Mouse (Mus musculus) stomach, embryonic 16.5 days (tissue): ENCODE results near the gene Map4k3. TPM values are rescaled to one million over a fixed set of nuclear protein-coding genes. Genes with fewer than 3 reads are reported as not detected.
"Not testable (repeated sequence)": the region's sequence is repeated elsewhere in the genome, so short reads cannot be mapped to it uniquely, and the experiment has no call there.

ENCODE experiments used
- ATAC-seq: fragments of 200-750 bp; cut with Nextera tagmentation; 2 replicates; pipeline ENCODE4 v1.8.0; 2017; ENCODE audit warnings: moderate number of reproducible peaks, moderate TSS enrichment; ENCODE audit not compliant: insufficient read depth, low FRiP score
- H3K27ac ChIP-seq: fragments of 300-500 bp; sonication (generic); 2 replicates; pipeline ENCODE4 v1.5.1; 2014; ENCODE audit warnings: low read length
- H3K27me3 ChIP-seq: fragments of 300-500 bp; sonication (generic); 2 replicates; pipeline ENCODE4 v1.6.1; 2014; ENCODE audit warnings: low read length, control low read depth, mixed read lengths; ENCODE audit not compliant: control insufficient read depth, insufficient read depth
- H3K36me3 ChIP-seq: fragments of 300-500 bp; sonication (generic); 2 replicates; pipeline ENCODE4 v1.6.1; 2014; ENCODE audit warnings: low read length; ENCODE audit not compliant: control insufficient read depth, insufficient read depth
- H3K4me1 ChIP-seq: fragments of 300-500 bp; sonication (generic); 2 replicates; pipeline ENCODE4 v1.6.1; 2014; ENCODE audit warnings: low read length, control low read depth, mixed read lengths; ENCODE audit not compliant: control insufficient read depth, insufficient read depth
- H3K4me2 ChIP-seq: fragments of 300-500 bp; sonication (generic); 2 replicates; pipeline ENCODE4 v1.6.1; 2014; ENCODE audit warnings: low read depth, low read length, mixed read lengths
- H3K4me3 ChIP-seq: fragments of 300-500 bp; sonication (generic); replicated peaks from 2 replicates; pipeline ENCODE4 v1.5.1; 2014; ENCODE audit warnings: mild to moderate bottlenecking, low read length
- H3K9ac ChIP-seq: fragments of 300-500 bp; sonication (generic); 2 replicates; pipeline ENCODE4 v1.6.1; 2014; ENCODE audit warnings: low read length
- H3K9me3 ChIP-seq: fragments of 300-500 bp; sonication (generic); replicated peaks from 2 replicates; pipeline ENCODE4 v1.6.1; 2016; ENCODE audit warnings: low read length, control low read depth; ENCODE audit not compliant: control insufficient read depth
- WGBS: fragments of 180-500 bp; shearing (Covaris S2); extraction: QIAGEN DNeasy Blood & Tissue Kit; methylation state at CpG from one replicate; pipeline ENCODE4 v1.1.7; 2014; 5-methylcytosine and 5-hydroxymethylcytosine counted together
- polyA plus RNA-seq: library from polyadenylated mRNA; unstranded; fragments of >200 nt; fragmentation: Nextera tagmentation; extraction: Ambion mirVana; gene quantifications from 2 replicates; pipeline ENCODE4 v1.2.1, GENCODE M21; 2015

Map4k3 gene
- polyA plus RNA-seq, 1 experiment from 2014 or later: 20.0 TPM

DNA sequence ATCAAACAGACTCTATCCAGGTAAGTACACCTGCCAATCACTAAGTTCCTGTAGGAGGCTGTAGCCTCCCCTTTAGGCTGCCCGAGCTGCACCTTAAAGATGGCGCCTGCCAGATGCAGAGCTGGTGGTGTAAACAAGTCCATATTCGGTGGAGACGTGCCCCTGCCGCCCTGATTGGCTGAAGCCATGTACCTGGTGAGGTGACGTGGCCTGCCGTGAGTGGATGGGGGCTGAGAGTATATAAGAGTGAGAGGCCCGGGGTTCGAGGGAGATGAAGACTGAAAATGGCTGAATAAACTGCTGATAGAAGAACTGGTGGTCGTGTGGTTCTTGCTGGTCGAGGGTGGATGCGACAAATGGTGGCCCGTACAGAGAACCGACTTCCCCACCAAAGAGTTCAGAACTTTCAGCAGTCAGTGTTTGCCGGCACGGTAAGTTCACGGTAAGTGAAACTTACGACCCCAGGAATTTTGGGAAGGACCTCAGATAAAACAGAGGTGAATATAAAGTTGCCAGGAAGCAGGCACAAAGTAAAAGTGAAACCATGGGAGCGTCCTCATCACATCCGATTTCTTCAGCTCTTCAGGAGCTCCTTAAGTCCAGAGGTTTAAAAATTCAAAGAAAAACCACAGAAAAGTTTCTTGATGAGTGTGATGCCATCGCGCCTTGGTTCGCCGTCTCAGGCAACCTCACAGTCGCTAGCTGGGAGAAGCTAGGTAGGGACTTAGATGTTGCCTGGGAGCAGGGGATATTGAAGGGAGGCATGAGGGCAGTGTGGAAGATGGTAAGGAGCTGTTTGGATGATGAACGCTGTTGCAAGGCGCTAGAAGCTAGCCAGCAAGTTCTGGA, 164.3 kb downstream of the Map4k3 start:
- not testable (repeated sequence) for H3K36me3 ChIP-seq, H3K4me1 ChIP-seq, H3K9me3 ChIP-seq, H3K4me3 ChIP-seq, H3K27me3 ChIP-seq, H3K4me2 ChIP-seq, ATAC-seq, H3K9ac ChIP-seq
- 94% methylated on average over 27 of the region's 27 CpGs for WGBS
- peak overlapping the region; percentile 27; the same call in 1 of the 2 replicates for H3K27ac ChIP-seq

DNA sequence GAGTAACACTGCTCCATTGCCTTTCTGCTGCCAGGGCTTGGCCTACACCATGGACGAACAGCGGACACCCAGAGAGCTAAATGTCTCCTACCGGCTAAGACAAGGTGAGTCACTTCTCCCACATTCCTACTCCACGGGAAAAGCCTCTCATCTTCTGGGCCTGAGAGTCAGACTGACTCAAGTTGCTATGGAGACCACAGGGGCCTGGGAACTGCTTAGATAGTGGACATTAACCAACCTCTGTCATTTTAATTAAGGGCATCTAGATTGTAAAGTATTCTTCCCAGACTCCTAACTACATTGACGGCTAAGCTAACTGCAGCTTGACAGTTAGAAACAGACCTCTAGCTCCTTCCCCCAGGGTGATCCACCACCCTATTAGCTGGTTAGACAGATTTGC, 165.5 kb downstream of the Map4k3 start:
- Histone ChIP-seq H3K9ac (no peak overlapping the region), H3K4me3 (no peak overlapping the region), H3K4me2 (no peak overlapping the region), H3K9me3 (no peaks in the 10 kb centered on the region; the same call in 1 of the 2 replicates), H3K27ac (no peak overlapping the region), H3K36me3 (no peaks in the 10 kb centered on the region), H3K4me1 (no peaks in the 10 kb centered on the region), H3K27me3 (no peaks in the 10 kb centered on the region)
- ATAC-seq: no peak
- 81% methylated on average over 5 of the region's 5 CpGs for WGBS

DNA sequence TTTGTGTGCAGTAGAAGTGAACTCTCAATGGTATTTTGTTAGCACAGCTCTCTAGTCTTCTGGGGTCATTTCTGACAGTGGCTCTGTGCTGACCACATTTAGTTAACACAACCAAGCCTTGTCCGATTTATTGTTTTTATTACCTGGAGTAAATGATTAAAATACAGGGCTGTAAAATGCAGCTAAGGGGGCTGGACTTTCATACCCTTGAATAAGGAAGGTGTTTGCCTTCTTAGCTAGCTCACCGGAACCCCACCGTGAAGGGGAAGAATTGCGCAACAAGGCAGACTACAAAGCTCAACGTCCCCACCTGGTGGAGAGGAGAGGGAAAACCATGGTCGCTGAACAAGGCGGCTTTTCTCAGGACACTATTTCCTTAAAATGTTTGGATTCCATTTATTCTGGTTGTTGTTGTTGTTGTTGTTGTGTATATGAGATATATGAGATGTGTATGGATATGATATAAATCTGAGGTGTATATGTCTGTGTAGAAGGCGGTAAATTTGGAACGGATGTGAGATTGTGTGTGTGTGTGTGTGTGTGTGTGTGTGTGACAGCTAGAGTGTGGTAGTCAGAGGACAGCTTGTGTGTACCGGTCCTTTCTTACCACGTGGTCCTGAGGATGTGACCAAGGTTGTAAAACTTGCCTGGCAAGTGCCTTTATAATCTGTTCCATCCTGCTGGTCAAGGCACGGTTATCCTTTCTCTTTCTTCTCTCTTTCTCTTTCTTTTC, 167.4 kb downstream of the Map4k3 start:
- H3K4me1 ChIP-seq: no peaks in the 10 kb centered on the region
- no peak overlapping the region for H3K9ac ChIP-seq
- no peaks in the 10 kb centered on the region for H3K36me3 ChIP-seq
- ATAC-seq: peak; percentile 50; the same call in 1 of the 2 replicates
- no peak overlapping the region for H3K27ac ChIP-seq
- H3K4me3 ChIP-seq: peak overlapping the region; percentile 21; the same call in 1 of the 2 replicates
- no peaks in the 10 kb centered on the region; the same call in 1 of the 2 replicates for H3K9me3 ChIP-seq
- no peaks in the 10 kb centered on the region for H3K27me3 ChIP-seq
- 18% methylated on average over 12 of the region's 12 CpGs for WGBS
- peak overlapping the region; percentile 41 for H3K4me2 ChIP-seq

DNA sequence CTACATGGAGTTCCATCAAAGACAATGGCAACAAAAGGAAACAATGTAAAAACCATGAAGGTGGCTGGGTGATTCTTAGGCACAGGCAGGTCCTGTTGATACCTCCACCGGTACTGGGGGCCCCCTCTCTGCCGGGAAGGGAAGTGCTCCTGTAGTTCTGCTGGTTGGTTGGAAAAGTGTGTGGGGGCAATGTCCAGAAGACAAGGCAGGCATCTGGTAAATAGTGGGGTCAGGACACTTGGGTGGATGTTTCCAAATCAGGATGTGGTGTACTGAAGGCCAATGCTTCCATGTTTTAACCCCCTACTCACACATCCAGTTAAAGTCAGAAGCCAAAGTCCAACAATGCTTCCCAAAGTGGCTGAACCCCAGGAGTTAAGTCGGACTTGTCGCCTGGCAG, 168.5 kb downstream of the Map4k3 start:
- Histone ChIP-seq H3K27ac (no peak overlapping the region), H3K4me3 (no peak overlapping the region), H3K4me1 (no peaks in the 10 kb centered on the region), H3K36me3 (no peaks in the 10 kb centered on the region), H3K9me3 (no peaks in the 10 kb centered on the region), H3K4me2 (no peak overlapping the region), H3K9ac (no peak overlapping the region), H3K27me3 (no peaks in the 10 kb centered on the region)
- no peak for ATAC-seq
- WGBS: 87% methylated on average over 4 of the region's 4 CpGs

DNA sequence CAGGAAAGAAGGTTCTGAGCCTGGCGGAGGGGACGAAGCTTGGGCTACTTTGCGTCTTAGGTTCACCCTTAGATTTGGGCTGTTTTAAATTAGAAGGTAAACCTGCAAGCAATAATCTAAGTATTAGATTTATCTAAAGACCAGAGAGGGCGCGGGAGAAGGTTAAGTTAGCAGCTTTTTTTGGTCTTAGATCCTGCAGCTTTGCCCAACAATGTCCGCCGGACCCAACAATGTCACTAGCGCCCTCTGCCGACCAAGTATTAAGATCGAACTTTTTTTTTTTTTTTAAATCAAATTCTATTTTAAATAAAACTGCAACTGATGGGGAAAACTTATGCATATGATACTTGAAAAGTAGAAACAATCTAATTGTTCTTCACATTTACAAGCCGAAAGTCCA, 169.2 kb downstream of the Map4k3 start:
- Histone ChIP-seq H3K9me3 (no peaks in the 10 kb centered on the region), H3K4me3 (no peak overlapping the region), H3K4me2 (no peak overlapping the region), H3K4me1 (no peaks in the 10 kb centered on the region), H3K36me3 (no peaks in the 10 kb centered on the region), H3K9ac (no peak overlapping the region), H3K27ac (no peak overlapping the region), H3K27me3 (no peaks in the 10 kb centered on the region)
- WGBS: 36% methylated on average over 11 of the region's 11 CpGs
- no peak for ATAC-seq

DNA sequence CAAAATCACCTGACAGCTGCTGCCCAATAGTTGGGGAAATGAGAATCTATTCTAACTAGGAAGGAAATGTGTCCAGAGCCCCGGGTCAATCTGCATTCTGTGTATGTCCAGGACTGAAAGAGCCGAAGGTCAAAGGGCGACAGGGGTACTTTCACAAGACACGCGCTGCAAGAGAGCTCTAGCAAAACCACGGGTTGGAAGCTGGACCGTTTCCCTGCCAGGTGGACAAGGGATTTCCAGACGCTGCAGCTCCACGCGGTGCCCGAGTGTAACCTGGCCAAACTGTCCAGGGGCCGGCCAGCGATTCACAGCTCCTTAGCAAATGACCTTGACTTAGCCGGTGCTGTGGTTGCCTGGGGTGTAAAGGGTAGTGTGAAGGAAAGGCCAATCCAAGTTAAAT, 169.7 kb downstream of the Map4k3 start:
- Histone ChIP-seq H3K36me3 (no peaks in the 10 kb centered on the region), H3K9ac (no peak overlapping the region), H3K9me3 (no peaks in the 10 kb centered on the region), H3K4me1 (no peaks in the 10 kb centered on the region), H3K4me2 (no peak overlapping the region), H3K27me3 (no peaks in the 10 kb centered on the region), H3K4me3 (no peak overlapping the region), H3K27ac (no peak overlapping the region)
- 65% methylated on average over 14 of the region's 14 CpGs for WGBS
- no peak for ATAC-seq

DNA sequence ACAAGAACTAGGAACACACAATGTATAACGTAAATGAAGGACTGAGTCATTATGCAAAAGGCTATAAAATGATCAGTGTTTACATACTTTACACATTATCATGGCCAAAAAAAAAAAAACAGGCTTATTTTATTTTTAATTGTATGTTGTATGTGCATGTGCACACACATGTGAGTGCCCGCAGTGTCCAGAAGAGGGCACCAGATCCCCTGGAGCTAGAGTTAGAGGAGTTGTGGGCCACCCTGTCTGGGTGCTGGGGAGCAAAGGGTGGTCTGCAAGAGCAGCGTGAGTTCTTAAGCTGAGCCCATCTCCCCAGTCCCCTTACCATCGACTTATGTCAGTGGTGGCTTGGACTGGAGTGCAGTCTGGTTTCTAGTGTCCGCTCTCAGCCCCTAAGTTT, 170.8 kb downstream of the Map4k3 start:
- Histone ChIP-seq H3K27me3 (no peaks in the 10 kb centered on the region), H3K9me3 (no peaks in the 10 kb centered on the region), H3K9ac (no peak overlapping the region), H3K4me2 (no peak overlapping the region), H3K27ac (no peak overlapping the region), H3K4me3 (no peak overlapping the region), H3K4me1 (no peaks in the 10 kb centered on the region), H3K36me3 (no peaks in the 10 kb centered on the region)
- 93% methylated on average over 5 of the region's 5 CpGs for WGBS
- no peak for ATAC-seq

DNA sequence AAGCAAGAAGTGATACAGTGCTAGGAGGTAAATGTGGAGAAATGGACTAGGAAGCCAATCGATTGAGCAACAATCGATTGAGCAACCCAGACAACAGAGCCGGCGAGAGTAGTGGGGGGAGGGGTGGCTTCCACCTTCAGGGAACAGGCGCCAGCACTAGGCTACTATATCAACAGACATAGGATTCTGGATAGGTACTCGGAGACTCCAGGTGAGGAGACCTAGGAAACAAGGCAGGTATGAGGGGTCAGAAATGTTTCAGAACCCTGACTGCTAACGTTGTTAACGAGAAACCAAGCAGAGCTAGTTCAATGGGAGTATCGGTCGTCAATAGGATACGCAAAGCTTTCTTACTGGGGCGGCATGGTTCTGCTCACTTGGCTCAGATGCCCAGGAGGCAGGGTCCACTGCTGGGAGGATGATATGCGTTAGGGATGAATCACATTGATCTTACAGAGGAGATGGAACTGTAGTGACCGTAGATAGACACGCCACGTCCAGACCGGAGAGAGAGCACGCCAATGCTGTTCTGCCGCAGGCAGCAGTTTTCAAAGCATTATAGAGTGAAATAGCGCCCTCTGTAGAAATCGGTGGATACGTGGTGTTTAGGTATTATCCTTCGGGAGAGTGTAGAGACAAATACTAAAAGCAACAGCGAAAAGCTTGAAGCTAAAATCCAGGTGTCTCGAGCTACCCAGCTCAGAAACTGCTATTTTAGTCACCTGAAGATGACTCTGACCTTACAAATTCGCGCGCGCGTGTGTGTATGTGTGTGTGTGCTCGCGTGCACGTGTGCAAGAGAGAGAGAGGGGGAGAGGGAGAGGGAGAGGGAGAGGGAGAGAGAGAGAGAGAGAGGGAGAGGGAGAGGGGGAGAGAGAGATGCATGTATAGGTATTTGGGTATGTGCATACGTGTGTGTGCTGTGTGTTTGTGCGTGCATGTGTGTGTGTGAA, 174.7 kb downstream of the Map4k3 start:
- Histone ChIP-seq H3K4me2 (peak overlapping the region; percentile 67), H3K9ac (peak overlapping the region; percentile 71), H3K4me3 (peak overlapping the region; percentile 70), H3K36me3 (no peaks in the 10 kb centered on the region), H3K4me1 (no peaks in the 10 kb centered on the region), H3K27me3 (no peaks in the 10 kb centered on the region), H3K9me3 (no peaks in the 10 kb centered on the region), H3K27ac (0 out of 2 replicates have a peak overlapping the region, but pooled peaks have one; percentile 21)
- peak; percentile 88 for ATAC-seq
- 6% methylated on average over 35 of the region's 35 CpGs for WGBS
